Mouse (Mus musculus) liver, embryonic 14.5 days (tissue): ENCODE measurements around the gene Bola3.

Experiments used
- CTCF ChIP-seq: IDR thresholded peaks from 2 replicates; pipeline ENCODE4 v1.5.1; 2016; ENCODE audit warnings: antibody characterized with exemption, low read depth, control low read depth
- EP300 ChIP-seq: IDR thresholded peaks from 2 replicates; pipeline ENCODE4 v1.6.1; 2016; ENCODE audit warnings: antibody characterized with exemption, low read depth

GRCm38 (mm10) chr6:83399790-83400189 is 50.8 kb downstream of the Bola3 start:
- TF ChIP-seq CTCF (no peak), EP300 (no peak)
